Mouse (Mus musculus) heart, embryonic 12.5 days (tissue): ENCODE data around the gene Oca2. TPM values are rescaled to one million over a fixed set of nuclear protein-coding genes. Genes with fewer than 3 reads are reported as not detected.

Experiments used
- ATAC-seq: fragments of 200-750 bp; cut with Nextera tagmentation; 2 replicates; pipeline ENCODE4 v1.8.0; 2017; ENCODE audit warnings: moderate TSS enrichment, moderate library complexity; ENCODE audit not compliant: insufficient number of reproducible peaks, low FRiP score
- H3K27ac ChIP-seq: fragments of 300-500 bp; sonication (generic); 2 replicates; pipeline ENCODE4 v1.5.1; 2016; ENCODE audit warnings: mild to moderate bottlenecking, moderate library complexity; ENCODE audit not compliant: poor library complexity, severe bottlenecking
- H3K27me3 ChIP-seq: fragments of 300-500 bp; sonication (generic); replicated peaks from 2 replicates; pipeline ENCODE4 v1.6.1; 2016; ENCODE audit warnings: mild to moderate bottlenecking, moderate library complexity
- H3K36me3 ChIP-seq: fragments of 300-500 bp; sonication (generic); 2 replicates; pipeline ENCODE4 v1.6.1; 2016; ENCODE audit warnings: mild to moderate bottlenecking, moderate library complexity
- H3K4me1 ChIP-seq: fragments of 300-500 bp; sonication (generic); replicated peaks from 2 replicates; pipeline ENCODE4 v1.6.1; 2016; ENCODE audit warnings: mild to moderate bottlenecking
- H3K4me2 ChIP-seq: fragments of 300-500 bp; sonication (generic); 2 replicates; pipeline ENCODE4 v1.6.1; 2016; ENCODE audit warnings: mild to moderate bottlenecking, moderate library complexity
- H3K4me3 ChIP-seq: fragments of 300-500 bp; sonication (generic); 2 replicates; pipeline ENCODE4 v1.5.1; 2016; ENCODE audit warnings: mild to moderate bottlenecking
- H3K9ac ChIP-seq: fragments of 300-500 bp; sonication (generic); 2 replicates; pipeline ENCODE4 v1.6.1; 2016; ENCODE audit warnings: mild to moderate bottlenecking, moderate library complexity
- H3K9me3 ChIP-seq: fragments of 300-500 bp; sonication (generic); replicated peaks from 2 replicates; pipeline ENCODE4 v1.6.1; 2016; ENCODE audit warnings: mild to moderate bottlenecking, moderate library complexity
- WGBS: fragments of 180-500 bp; shearing (Covaris S2); methylation state at CpG from one replicate; pipeline ENCODE4 v1.1.7; 2016; 5-methylcytosine and 5-hydroxymethylcytosine counted together
- polyA plus RNA-seq: library from polyadenylated mRNA; unstranded; fragments of >200 nt; fragmentation: Nextera tagmentation; extraction: Ambion mirVana; gene quantifications from 2 replicates; pipeline ENCODE4 v1.2.1, GENCODE M21; 2016

Gene Oca2
- polyA plus RNA-seq, result not detected in 2 replicates

DNA sequence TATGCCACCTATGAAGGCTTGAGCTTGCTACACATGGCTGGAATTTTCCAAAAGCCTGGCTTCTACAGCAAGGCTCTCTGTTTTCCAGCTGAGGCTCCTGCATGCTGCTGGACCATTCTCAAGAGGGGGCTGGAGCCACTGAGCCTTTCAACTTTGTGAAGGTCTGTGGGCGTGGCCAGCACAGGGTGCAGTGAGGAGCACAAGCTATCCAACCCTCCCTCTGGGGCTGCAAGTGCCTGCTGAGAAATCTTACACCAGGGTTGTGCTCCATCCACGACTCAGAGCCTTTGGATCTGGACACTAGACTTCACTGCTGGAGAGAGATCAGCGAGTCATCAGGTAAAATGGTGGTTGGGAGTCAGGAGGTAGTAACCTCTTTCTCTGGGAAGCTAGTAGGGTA, at the start of gene Oca2:
Gene Oca2, plus strand, starts transcription at position 218 of the 400 bp plus-strand sequence.
- no peak within 1 kb of the TSS for H3K4me2 ChIP-seq
- 48% methylated on average over 3 of the region's 3 CpGs for WGBS
- H3K4me1 ChIP-seq, result peaks cover 9% of the 10 kb centered on the region; the same call in 1 of the 2 replicates

DNA sequence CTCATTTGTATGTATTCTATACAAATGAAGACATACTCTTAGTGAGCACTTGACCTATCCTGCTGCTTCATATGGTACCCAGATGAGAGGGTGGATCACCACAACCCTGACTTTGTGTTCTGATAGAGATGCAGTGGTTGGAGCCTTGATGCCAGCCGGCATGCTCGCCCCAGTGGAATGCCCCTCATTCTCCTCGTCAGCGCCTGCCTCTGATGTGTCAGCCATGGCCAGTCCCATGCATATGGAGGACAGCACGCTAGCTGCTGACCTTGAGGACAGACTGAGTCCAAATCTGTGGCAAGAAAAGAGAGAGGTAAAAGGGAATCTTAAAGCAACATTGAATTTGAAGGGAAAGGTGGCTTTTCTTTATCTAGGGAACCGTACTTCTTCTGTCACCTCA, 48.5 kb upstream of the Oca2 start:
- WGBS, result 77% methylated on average over 6 of the region's 6 CpGs
- H3K4me2 ChIP-seq, result no peak overlapping the region
- H3K9me3 ChIP-seq, result no peaks in the 10 kb centered on the region
- H3K36me3 ChIP-seq, result peaks cover 61% of the 10 kb centered on the region
- no peaks in the 10 kb centered on the region for H3K4me1 ChIP-seq
- H3K9ac ChIP-seq, result no peak overlapping the region
- no peaks in the 10 kb centered on the region for H3K27me3 ChIP-seq
- ATAC-seq, result no peak
- no peak overlapping the region for H3K4me3 ChIP-seq
- H3K27ac ChIP-seq, result no peak overlapping the region

More for the DNA sequence above, at the start of gene Oca2:
- no peak within 1 kb of the TSS for H3K9ac ChIP-seq
- no peaks in the 10 kb centered on the region for H3K9me3 ChIP-seq
- no peaks in the 10 kb centered on the region for H3K27me3 ChIP-seq
- no peak for ATAC-seq
- no peak within 1 kb of the TSS for H3K4me3 ChIP-seq
- H3K36me3 ChIP-seq, result no peaks in the 10 kb centered on the region
- H3K27ac ChIP-seq, result no peak within 1 kb of the TSS

DNA sequence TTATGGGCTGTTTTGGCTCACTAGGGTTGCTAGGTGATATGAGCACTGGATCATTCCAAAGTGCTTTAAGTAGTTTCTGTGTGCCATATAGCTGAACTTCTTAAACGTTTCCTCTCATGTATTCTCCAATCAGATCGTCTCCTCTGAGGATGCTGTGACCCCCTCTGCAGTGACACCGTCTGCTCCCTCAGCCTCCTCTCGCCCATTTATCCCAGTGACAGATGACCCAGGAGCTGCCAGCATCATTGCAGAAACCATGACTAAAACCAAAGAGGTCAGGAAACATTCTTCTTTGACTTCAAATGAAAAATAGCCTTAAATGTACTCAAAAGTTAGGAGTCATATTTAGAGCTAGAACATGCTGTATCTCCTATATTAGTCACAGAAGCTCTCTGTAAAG, 47.9 kb upstream of the Oca2 start:
- no peak overlapping the region for H3K4me2 ChIP-seq
- no peak overlapping the region for H3K27ac ChIP-seq
- no peak overlapping the region for H3K4me3 ChIP-seq
- H3K36me3 ChIP-seq, result peaks cover 64% of the 10 kb centered on the region
- no peak for ATAC-seq
- no peaks in the 10 kb centered on the region for H3K9me3 ChIP-seq
- no peaks in the 10 kb centered on the region for H3K27me3 ChIP-seq
- WGBS, result 77% methylated on average over 4 of the region's 4 CpGs
- H3K4me1 ChIP-seq, result no peaks in the 10 kb centered on the region
- H3K9ac ChIP-seq, result no peak overlapping the region

DNA sequence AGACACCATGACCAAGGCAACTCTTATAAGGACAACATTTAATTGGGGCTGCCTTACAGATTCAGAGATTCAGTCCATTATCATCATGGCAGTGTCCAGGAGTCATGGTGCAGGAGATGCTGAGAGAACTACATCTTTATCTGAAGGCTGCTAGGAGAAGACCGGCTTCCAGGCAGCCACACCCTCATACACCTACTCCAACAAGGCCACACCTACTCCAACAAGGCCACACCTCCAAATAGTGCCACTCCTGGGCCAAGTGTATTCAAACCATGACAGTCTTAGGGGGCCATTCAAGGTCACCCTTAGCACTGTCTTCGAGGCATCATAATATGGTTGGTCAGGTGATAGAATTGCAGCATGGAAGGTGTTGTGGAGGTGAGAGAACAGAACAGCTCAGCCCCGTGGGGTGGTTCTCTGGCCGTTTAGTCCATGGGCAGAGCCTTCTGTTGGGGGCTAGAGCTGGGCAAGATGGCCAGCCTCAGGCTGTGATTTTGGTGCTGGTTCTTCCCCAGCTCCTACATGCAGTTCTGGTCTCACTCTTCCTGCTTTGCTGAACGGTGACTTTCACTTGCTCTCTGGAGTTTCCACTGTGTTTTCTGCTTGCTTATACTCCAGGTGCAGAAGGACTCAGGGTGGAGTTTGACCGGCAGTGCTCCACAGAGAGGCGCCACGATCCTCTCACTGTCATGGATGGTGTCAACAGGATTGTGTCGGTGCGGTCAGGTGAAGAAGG, 37.9 kb upstream of the Oca2 start:
- WGBS, result 96% methylated on average over 10 of the region's 10 CpGs
- no peak for ATAC-seq

DNA sequence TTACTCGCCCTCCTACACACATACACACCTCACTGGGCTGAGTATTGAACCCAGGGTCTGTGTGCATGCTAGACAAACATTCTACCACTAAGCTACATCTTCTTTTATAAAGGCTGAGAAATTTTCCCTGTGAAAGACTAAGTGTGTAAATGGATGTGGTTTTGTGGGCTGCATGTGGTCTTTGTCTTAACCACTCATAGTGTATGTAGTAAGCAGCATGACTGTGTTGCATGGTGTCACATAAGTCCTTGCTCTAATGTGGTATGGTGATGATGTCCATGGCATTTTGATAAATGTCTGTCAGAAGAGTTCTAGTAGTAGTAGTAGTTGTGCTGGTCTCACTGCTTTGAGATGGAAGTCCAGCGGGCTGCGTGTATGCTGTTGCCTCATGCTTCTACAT, 36.7 kb upstream of the Oca2 start:
- Histone ChIP-seq H3K4me3 (no peak overlapping the region), H3K27me3 (no peaks in the 10 kb centered on the region), H3K4me2 (no peak overlapping the region), H3K9me3 (no peaks in the 10 kb centered on the region), H3K9ac (no peak overlapping the region), H3K36me3 (peaks cover 77% of the 10 kb centered on the region), H3K27ac (no peak overlapping the region), H3K4me1 (no peaks in the 10 kb centered on the region)
- no peak for ATAC-seq
- 96% methylated on average over 3 of the region's 3 CpGs for WGBS

More for the DNA sequence above, 37.9 kb upstream of the Oca2 start:
- Histone ChIP-seq H3K27ac (no peak overlapping the region), H3K9ac (no peak overlapping the region), H3K36me3 (peaks cover 82% of the 10 kb centered on the region), H3K27me3 (no peaks in the 10 kb centered on the region), H3K4me2 (no peak overlapping the region), H3K4me1 (no peaks in the 10 kb centered on the region), H3K4me3 (no peak overlapping the region), H3K9me3 (no peaks in the 10 kb centered on the region)

DNA sequence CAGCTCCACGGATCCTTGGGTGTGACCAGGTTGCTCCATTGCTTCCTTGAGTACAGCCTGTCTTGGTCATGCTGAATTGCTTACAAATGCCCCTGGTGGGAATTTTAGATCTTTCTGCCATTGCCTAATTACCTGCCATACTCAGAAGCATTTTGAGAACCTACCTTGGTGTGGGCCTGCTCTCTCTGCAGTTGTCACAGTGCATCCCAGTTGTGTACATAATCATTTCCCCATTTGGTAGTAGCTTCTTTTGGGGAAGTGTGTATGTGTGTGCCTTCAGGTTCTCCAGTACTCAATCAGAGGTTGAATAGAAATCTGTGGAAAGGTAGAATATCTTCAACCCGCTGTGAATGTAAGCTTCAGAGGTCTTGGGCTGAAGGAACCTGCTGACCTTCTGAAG, 36.3 kb upstream of the Oca2 start:
- Histone ChIP-seq H3K4me1 (no peaks in the 10 kb centered on the region), H3K4me3 (no peak overlapping the region), H3K9me3 (no peaks in the 10 kb centered on the region), H3K9ac (no peak overlapping the region), H3K4me2 (no peak overlapping the region), H3K36me3 (peaks cover 74% of the 10 kb centered on the region), H3K27ac (no peak overlapping the region), H3K27me3 (no peaks in the 10 kb centered on the region)
- ATAC-seq, result no peak
- 94% methylated on average over 2 of the region's 2 CpGs for WGBS

DNA sequence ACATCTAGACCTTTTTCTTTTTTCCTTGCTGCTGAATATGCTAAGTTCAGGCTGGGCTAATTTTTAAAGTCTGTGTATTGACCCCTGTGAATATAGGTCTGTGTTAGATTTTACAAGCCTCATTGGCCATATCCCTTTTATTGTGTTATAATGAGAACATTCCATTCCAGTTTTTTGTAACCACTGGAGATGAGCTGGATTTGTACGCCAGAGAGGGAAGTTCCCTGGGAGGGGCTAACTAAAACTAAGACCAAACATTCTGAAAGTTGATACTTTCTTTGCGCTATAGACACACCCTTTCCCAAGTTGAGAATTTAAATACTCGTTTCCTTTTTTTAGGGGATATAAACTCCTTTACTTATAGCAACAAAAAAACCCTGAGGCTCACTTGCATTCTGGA, 34.7 kb upstream of the Oca2 start:
- WGBS, result 85% methylated on average over 3 of the region's 3 CpGs
- no peak overlapping the region for H3K4me2 ChIP-seq
- H3K4me1 ChIP-seq, result no peaks in the 10 kb centered on the region
- H3K27ac ChIP-seq, result no peak overlapping the region
- H3K9ac ChIP-seq, result no peak overlapping the region
- no peak overlapping the region for H3K4me3 ChIP-seq
- no peaks in the 10 kb centered on the region for H3K27me3 ChIP-seq
- H3K9me3 ChIP-seq, result no peaks in the 10 kb centered on the region
- peaks cover 74% of the 10 kb centered on the region for H3K36me3 ChIP-seq
- no peak for ATAC-seq

DNA sequence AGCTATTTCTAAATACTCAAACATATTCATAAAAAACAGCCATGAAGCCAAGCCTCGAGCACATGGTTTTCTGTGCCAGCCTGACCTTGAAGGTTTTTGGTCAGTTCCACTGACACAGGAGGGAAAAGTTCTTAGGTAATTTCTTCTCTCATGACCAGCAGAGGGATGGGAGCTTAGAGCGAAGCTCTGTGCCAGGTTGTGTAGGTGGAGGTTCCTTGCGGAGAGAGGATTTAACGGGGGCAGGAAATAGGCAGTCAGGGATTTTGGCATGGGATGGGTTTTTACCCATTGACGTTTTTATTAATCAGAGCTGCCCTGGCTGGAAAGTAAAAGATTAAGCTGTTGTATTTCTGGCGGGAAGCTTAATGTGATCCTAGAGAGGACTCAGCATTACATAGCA, 18.7 kb upstream of the Oca2 start:
- Histone ChIP-seq H3K9me3 (no peaks in the 10 kb centered on the region), H3K4me3 (no peak overlapping the region), H3K9ac (no peak overlapping the region), H3K27ac (no peak overlapping the region), H3K27me3 (no peaks in the 10 kb centered on the region), H3K4me2 (no peak overlapping the region), H3K4me1 (no peaks in the 10 kb centered on the region), H3K36me3 (peaks cover 75% of the 10 kb centered on the region)
- 88% methylated on average over 6 of the region's 6 CpGs for WGBS
- ATAC-seq, result no peak

DNA sequence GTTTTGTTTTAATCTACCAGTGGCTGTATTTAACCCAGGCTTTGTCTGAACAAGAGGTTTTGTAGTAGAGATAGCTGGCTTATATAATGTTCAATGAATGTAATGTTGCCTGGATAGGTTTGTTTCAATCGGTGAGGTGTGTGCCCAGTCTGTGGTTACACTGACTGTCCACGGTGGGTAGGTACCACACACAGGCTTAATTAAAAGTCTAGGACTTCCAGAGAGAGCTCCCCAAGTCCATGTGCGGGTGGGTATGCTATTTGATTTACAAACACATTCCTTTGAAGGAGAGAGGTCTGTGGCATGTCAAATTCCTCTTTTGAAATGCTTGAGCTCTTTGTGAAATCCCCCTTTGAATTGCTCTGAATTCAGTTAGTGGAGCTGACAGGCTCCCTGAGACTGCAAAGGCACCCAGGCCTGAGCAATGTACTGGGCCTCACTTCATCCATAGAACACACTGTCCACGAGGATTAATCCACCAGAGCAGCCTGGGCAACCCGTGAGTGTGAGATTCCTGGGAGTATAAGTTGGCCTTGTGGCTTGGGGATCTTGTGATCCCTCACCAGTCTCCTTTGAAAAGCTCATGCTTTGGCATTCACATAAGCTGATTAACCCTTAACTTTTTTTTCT, 3.7 kb upstream of the Oca2 start:
- Histone ChIP-seq H3K9me3 (no peaks in the 10 kb centered on the region), H3K4me2 (no peak overlapping the region), H3K4me1 (0 out of 2 replicates have a peak, but pooled peaks cover 3% of the 10 kb centered on the region), H3K4me3 (no peak overlapping the region), H3K27me3 (no peaks in the 10 kb centered on the region), H3K36me3 (peaks cover 21% of the 10 kb centered on the region), H3K9ac (no peak overlapping the region), H3K27ac (no peak overlapping the region)
- ATAC-seq, result no peak
- 53% methylated on average over 5 of the region's 5 CpGs for WGBS

DNA sequence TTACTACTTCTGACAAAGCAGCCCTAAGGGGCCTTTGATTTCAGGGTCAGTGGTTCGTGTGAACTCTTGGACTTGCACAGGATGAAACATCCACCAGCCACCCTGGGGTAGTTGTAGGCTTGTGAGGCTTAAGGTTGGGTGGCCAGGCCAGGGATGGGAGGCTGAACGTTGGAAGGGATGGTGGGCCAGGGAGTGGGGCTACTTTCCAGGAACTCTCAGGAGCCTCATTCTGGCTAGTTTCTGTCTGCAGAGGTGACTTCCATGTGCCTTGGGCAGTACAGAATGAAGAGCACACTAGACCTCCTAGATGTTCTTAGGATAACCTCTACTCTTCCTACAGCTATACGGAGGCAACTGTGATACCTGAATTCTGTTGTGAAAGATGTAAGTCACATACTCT, 2.9 kb upstream of the Oca2 start:
- Histone ChIP-seq H3K9me3 (no peaks in the 10 kb centered on the region), H3K4me3 (no peak overlapping the region), H3K27ac (no peak overlapping the region), H3K27me3 (no peaks in the 10 kb centered on the region), H3K4me2 (no peak overlapping the region), H3K9ac (no peak overlapping the region), H3K36me3 (peaks cover 17% of the 10 kb centered on the region), H3K4me1 (0 out of 2 replicates have a peak, but pooled peaks cover 3% of the 10 kb centered on the region)
- ATAC-seq, result no peak
- WGBS, result 81% methylated on average over 3 of the region's 3 CpGs

DNA sequence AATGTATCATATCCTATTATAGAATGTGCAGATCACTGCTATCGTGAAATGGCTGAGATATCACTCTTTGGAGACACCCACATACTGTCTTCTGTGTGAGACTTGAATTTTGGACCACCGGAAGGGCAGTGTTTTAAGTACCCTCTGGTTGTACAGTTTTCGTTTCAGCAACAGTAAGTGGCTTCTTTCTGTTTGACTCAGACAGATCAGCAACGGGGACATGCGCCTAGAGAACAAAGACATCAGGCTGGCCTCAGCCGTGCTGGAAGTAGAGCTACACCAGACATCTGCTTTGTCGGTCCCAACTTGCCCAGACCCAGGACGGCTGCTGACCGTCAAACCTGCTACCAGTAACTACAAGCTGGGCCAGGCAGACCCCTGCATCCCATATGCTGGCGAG, 15.0 kb downstream of the Oca2 start:
- ATAC-seq, result no peak
- no peak overlapping the region for H3K4me3 ChIP-seq
- WGBS, result 78% methylated on average over 10 of the region's 10 CpGs
- H3K4me1 ChIP-seq, result no peaks in the 10 kb centered on the region
- H3K4me2 ChIP-seq, result no peak overlapping the region
- H3K27ac ChIP-seq, result no peak overlapping the region
- H3K36me3 ChIP-seq, result no peaks in the 10 kb centered on the region
- H3K27me3 ChIP-seq, result no peaks in the 10 kb centered on the region
- no peak overlapping the region for H3K9ac ChIP-seq
- no peaks in the 10 kb centered on the region for H3K9me3 ChIP-seq
